Mouse (Mus musculus) kidney, adult 11 months (tissue): ENCODE measurements around the gene Nin.

Experiments
- DNase-seq: peaks from one replicate; pipeline ENCODE4 v3.0.0; 2022

Gene Nin

GRCm38 (mm10) chr12:70082485-70082884 is 31.0 kb downstream of the Nin start:
- DNase-seq = no peak

- DNase-seq = no peak
Observed at GRCm38 (mm10) chr12:70078471-70079025, 35.0 kb downstream of the Nin start.

GRCm38 (mm10) chr12:70076493-70076892 is 37.0 kb downstream of the Nin start:
- DNase-seq = no peak

- DNase-seq = no peak
Observed at GRCm38 (mm10) chr12:70075001-70075400, 38.5 kb downstream of the Nin start.

GRCm38 (mm10) chr12:70070888-70071287 is 42.6 kb downstream of the Nin start:
- no peak for DNase-seq

- no peak for DNase-seq
Observed at GRCm38 (mm10) chr12:70070306-70070705, 43.2 kb downstream of the Nin start.

GRCm38 (mm10) chr12:70068647-70069257 is 44.8 kb downstream of the Nin start:
- DNase-seq = no peak

- DNase-seq = no peak
Observed at GRCm38 (mm10) chr12:70067849-70068248, 45.7 kb downstream of the Nin start.

GRCm38 (mm10) chr12:70062114-70062513 is 51.4 kb downstream of the Nin start:
- DNase-seq = no peak

- DNase-seq = no peak
Observed at GRCm38 (mm10) chr12:70058956-70059851, 54.3 kb downstream of the Nin start.

- peak; percentile 58 for DNase-seq
Observed at GRCm38 (mm10) chr12:70050699-70051098, 62.8 kb downstream of the Nin start.

GRCm38 (mm10) chr12:70048741-70049140 is 64.8 kb downstream of the Nin start:
- DNase-seq = no peak

- DNase-seq = no peak
Observed at GRCm38 (mm10) chr12:70047281-70047680, 66.2 kb downstream of the Nin start.

- DNase-seq = no peak
Observed at GRCm38 (mm10) chr12:70044353-70044752, 69.2 kb downstream of the Nin start.

- DNase-seq = no peak
Observed at GRCm38 (mm10) chr12:70043421-70043820, 70.1 kb downstream of the Nin start.

GRCm38 (mm10) chr12:70040981-70041380 is 72.5 kb downstream of the Nin start:
- DNase-seq = no peak

GRCm38 (mm10) chr12:70036722-70037305 is 76.7 kb downstream of the Nin start:
- DNase-seq = no peak

- no peak for DNase-seq
Observed at GRCm38 (mm10) chr12:70026233-70026632, 87.3 kb downstream of the Nin start.

- DNase-seq = no peak
Observed at GRCm38 (mm10) chr12:70025431-70025830, 88.1 kb downstream of the Nin start.

GRCm38 (mm10) chr12:70023580-70023979 is 89.9 kb downstream of the Nin start:
- no peak for DNase-seq

GRCm38 (mm10) chr12:70018153-70018552 is 95.4 kb downstream of the Nin start:
- DNase-seq = no peak

- no peak for DNase-seq
Observed at GRCm38 (mm10) chr12:70015936-70016335, 97.6 kb downstream of the Nin start.

GRCm38 (mm10) chr12:70011681-70012080 is 101.8 kb downstream of the Nin start:
- no peak for DNase-seq

GRCm38 (mm10) chr12:70010356-70010755 is 103.2 kb downstream of the Nin start:
- no peak for DNase-seq
